Mouse (Mus musculus): ENCODE measurements at regions not wholly inside any gene's neighbourhood (a gene's known extent, or its start where the extent isn't known, plus 50 kb on each side); places are given as distances from the start of the nearest gene placed in this dataset.

DNA sequence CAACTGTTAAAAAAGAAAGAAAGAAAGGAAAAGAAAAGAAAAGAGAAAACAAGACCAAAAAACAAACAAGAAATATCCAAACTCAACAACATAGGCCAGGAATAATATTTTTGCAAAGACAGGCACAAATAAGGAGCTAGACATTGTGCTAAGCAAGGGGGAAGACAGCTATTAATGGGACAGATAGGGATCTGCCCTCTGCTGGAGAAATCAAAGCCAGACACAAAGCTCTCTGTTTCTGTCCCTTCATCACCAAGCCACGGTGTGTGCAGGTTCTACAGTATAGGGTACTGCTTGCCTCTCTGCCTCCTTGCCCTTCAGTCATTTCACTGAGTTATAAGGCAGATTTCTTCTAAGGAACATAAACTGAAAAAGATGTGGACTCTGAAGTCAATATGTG, 57.8 kb upstream of the Chchd3 start:
- DNase-seq (ENCODE audit: low read depth, low spot score) = peak; percentile 44

DNA sequence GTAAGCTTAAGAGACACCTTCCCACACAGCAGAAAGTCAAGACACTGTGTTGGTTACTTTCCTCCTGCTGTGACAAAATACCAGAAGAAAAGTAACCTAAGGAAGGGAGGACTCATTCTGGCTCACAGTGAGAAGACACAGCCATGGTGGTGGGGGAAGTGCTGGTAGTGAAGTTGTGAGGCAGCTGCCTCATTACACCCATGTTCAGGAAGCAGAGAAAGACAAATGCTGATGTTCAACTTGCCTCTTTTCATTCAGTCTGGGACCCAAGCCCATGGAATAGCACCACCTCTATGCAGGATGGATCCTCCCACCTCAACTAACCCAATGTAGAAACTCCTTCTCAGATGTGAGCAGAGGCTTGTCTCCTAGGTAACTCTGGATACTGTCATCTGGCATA, 60.5 kb upstream of the Chchd3 start:
- DNase-seq (ENCODE audit: low read depth, low spot score) = no peak

GRCm38 (mm10) chr6:33126574-33126973, 66.5 kb upstream of the Chchd3 start:
- peak; percentile 92 for DNase-seq (ENCODE audit: low read depth, low spot score)

- no peak for DNase-seq (ENCODE audit: low read depth, low spot score)
Measured at GRCm38 (mm10) chr6:33136906-33137305, 76.8 kb upstream of the Chchd3 start.

DNA sequence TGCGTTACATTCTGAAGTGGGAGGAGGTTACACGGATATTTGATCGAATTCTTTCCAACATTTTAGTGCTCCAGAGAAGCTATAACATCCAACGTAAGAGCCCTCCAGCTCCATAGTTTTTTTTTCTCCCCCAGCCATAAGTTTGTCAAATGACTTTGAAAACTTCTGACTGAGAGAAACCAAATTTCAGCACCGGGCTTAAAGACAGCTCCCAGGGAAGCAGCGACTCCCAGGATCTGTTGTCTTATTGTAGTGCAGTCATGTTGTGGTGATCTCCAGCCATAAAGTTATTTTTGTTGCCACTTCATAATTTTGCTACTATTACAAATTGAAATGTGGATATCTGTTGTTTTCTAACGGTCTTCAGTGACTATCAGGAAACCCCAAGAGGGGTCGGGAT, 77.8 kb upstream of the Chchd3 start:
- peak; percentile 65 for DNase-seq (ENCODE audit: low read depth, low spot score)

- no peak for DNase-seq (ENCODE audit: low read depth, low spot score)
Measured at GRCm38 (mm10) chr6:33166479-33166878, 82.4 kb upstream of the Exoc4 start.

- DNase-seq (ENCODE audit: low read depth, low spot score) = no peak
Measured at GRCm38 (mm10) chr6:33173606-33174005, 75.3 kb upstream of the Exoc4 start.

DNA sequence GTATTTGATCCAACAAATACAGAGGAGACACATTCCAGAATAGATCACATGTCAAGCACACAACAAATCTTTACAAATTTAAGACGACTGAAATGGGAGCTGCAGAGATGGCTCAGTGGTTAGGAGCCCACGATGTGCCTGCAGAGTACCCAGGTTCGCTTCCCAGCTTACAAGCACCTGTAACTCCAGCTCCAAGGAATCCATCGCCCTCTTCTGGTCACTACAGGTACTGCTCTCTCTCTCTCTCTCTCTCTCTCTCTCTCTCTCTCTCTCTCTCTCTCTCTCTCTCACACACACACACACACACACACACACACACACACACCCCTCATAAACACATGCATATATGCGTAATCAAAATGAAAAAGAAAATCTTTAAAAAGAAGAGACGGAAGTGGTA, 74.3 kb upstream of the Exoc4 start:
- DNase-seq (ENCODE audit: low read depth, low spot score) = peak; percentile 13

- DNase-seq (ENCODE audit: low read depth, low spot score) = no peak
Measured at GRCm38 (mm10) chr6:33189521-33190246, 59.2 kb upstream of the Exoc4 start.

DNA sequence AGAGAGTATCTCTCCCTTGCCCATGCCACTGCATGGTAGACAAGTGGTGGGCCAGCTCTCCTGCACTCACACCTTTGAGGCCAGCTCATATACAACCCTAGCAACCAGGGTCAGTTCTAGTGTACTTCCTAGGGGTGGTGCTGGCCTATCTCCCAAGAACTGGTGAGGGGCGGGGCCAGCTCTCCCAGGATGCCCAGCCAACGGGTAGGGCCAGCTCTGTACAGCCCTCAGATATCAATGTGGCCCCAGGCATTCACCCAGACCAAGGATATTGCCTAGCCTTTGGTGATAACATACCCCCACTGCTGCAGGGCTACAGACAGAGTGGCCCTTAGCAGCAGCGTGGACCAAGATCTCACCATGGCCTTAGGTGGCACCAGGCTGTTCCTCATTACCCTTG, 55.1 kb upstream of the Exoc4 start:
- DNase-seq (ENCODE audit: low read depth, low spot score) = no peak
